Mouse (Mus musculus): ENCODE results near the gene Cds2. TPM values are rescaled to one million over a fixed set of nuclear protein-coding genes. Genes with fewer than 3 reads are reported as not detected.

Cds2 gene
- polyA plus RNA-seq, 1 experiment from 2014 or later, result 21.3 TPM

- DNase-seq (ENCODE audit: low spot score), result no peak
Observed at GRCm38 (mm10) chr2:132262175-132262574, 773 bp upstream of the Cds2 start.

GRCm38 (mm10) chr2:132263421-132264265 lies 695 bp downstream of the Cds2 start:
- peak overlapping the region; percentile 62 for H3K4me3 ChIP-seq (ENCODE audit: low read depth, low read length)
- ATAC-seq (replicated peaks; ENCODE audit: low FRiP score, low TSS enrichment, low read depth) (peak; percentile 50; the same call in 1 of the 2 replicates), DNase-seq (ENCODE audit: low spot score) (no peak)
- peaks cover 8% of the 10 kb centered on the region for H3K4me1 ChIP-seq (replicated peaks; ENCODE audit: control insufficient read depth, insufficient read depth, low read length)
- 1% methylated on average over 47 of the region's 47 CpGs for WGBS
- peak overlapping the region; percentile 58 for H3K4me2 ChIP-seq (ENCODE audit: low read length)
- H3K9ac ChIP-seq (ENCODE audit: low read length), result peak overlapping the region; percentile 69
- H3K9me3 ChIP-seq (ENCODE audit: control insufficient read depth, low read length), result no peaks in the 10 kb centered on the region
- no peaks in the 10 kb centered on the region for H3K36me3 ChIP-seq (ENCODE audit: control insufficient read depth, insufficient read depth, low read length)
- peak overlapping the region; percentile 60 for H3K27ac ChIP-seq (ENCODE audit: low read depth)
- no peaks in the 10 kb centered on the region for H3K27me3 ChIP-seq (replicated peaks; ENCODE audit: control insufficient read depth, insufficient read depth, low read length)

More at GRCm38 (mm10) chr2:132262175-132262574, 773 bp upstream of the Cds2 start:
- Histone ChIP-seq H3K9me3 (ENCODE audit: control insufficient read depth, low read length) (no peaks in the 10 kb centered on the region), H3K4me3 (ENCODE audit: low read depth, low read length) (no peak overlapping the region), H3K4me1 (replicated peaks; ENCODE audit: control insufficient read depth, insufficient read depth, low read length) (peaks cover 8% of the 10 kb centered on the region), H3K27me3 (replicated peaks; ENCODE audit: control insufficient read depth, insufficient read depth, low read length) (no peaks in the 10 kb centered on the region), H3K9ac (ENCODE audit: low read length) (no peak overlapping the region), H3K36me3 (ENCODE audit: control insufficient read depth, insufficient read depth, low read length) (no peaks in the 10 kb centered on the region), H3K4me2 (ENCODE audit: low read length) (no peak overlapping the region), H3K27ac (ENCODE audit: low read depth) (no peak overlapping the region)
- no peak for ATAC-seq (replicated peaks; ENCODE audit: low FRiP score, low TSS enrichment, low read depth)
- WGBS, result 75% methylated on average over 6 of the region's 6 CpGs

DNA sequence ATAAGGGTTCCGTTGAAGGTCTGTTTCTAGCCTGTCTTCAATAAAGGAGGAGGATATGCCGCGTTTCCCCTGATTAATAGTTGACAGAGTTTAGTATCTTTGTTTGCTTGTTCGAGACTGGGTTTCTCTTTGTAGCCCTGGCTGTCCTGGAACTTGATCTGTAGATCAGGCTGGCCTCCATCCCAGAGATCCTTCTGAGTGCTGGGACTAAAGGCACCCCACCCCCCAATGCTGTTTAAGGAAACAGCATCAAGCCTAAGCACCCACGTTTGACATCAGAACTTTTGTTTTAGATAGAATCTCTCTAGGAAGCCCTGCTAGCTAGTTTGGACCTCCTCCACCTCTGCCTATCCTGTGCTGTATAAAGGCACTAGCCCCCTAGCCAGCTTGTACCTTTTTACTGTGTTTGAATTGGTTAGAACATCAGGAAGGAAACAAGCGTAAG lies 1.3 kb downstream of the Cds2 start:
- no peak for ATAC-seq (replicated peaks; ENCODE audit: low FRiP score, low TSS enrichment, low read depth)
- no peak overlapping the region for H3K27ac ChIP-seq (ENCODE audit: low read depth)

DNA sequence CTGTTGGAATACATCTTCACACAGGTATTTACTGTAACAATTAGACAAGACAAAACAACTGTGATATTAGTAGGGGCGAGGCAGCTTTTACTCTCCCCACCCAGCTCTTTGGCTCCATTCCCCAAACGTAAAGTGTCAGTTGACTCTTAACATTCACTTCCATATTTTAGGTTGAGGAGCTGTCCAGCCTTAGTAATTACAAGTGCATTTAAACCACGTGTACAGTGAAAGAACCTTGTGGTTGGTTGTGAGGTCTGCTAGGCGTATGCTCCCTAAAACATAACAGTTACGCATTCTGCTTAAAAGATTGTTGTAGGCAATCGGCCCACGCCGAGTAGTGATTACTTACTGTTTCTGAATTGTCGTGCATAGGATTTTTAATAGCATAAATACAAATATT lies 2.2 kb downstream of the Cds2 start:
- H3K27ac ChIP-seq (ENCODE audit: low read depth), result no peak overlapping the region
- H3K9ac ChIP-seq (ENCODE audit: low read length), result no peak overlapping the region
- no peak overlapping the region for H3K4me3 ChIP-seq (ENCODE audit: low read depth, low read length)
- DNase-seq (ENCODE audit: low spot score), result no peak
- H3K36me3 ChIP-seq (ENCODE audit: control insufficient read depth, insufficient read depth, low read length), result no peaks in the 10 kb centered on the region
- 85% methylated on average over 9 of the region's 9 CpGs for WGBS
- H3K4me1 ChIP-seq (replicated peaks; ENCODE audit: control insufficient read depth, insufficient read depth, low read length), result peaks cover 8% of the 10 kb centered on the region
- ATAC-seq (replicated peaks; ENCODE audit: low FRiP score, low TSS enrichment, low read depth), result no peak
- H3K9me3 ChIP-seq (ENCODE audit: control insufficient read depth, low read length), result no peaks in the 10 kb centered on the region
- no peak overlapping the region for H3K4me2 ChIP-seq (ENCODE audit: low read length)
- H3K27me3 ChIP-seq (replicated peaks; ENCODE audit: control insufficient read depth, insufficient read depth, low read length), result no peaks in the 10 kb centered on the region

More for the DNA sequence above, 1.3 kb downstream of the Cds2 start:
- Histone ChIP-seq H3K27me3 (replicated peaks; ENCODE audit: control insufficient read depth, insufficient read depth, low read length) (no peaks in the 10 kb centered on the region), H3K9me3 (ENCODE audit: control insufficient read depth, low read length) (no peaks in the 10 kb centered on the region), H3K4me2 (ENCODE audit: low read length) (peak overlapping the region; percentile 58), H3K9ac (ENCODE audit: low read length) (peak overlapping the region; percentile 69), H3K4me3 (ENCODE audit: low read depth, low read length) (peak overlapping the region; percentile 62), H3K4me1 (replicated peaks; ENCODE audit: control insufficient read depth, insufficient read depth, low read length) (peaks cover 8% of the 10 kb centered on the region), H3K36me3 (ENCODE audit: control insufficient read depth, insufficient read depth, low read length) (no peaks in the 10 kb centered on the region)
- 16% methylated on average over 6 of the region's 6 CpGs for WGBS
- DNase-seq (ENCODE audit: low spot score), result no peak

DNA sequence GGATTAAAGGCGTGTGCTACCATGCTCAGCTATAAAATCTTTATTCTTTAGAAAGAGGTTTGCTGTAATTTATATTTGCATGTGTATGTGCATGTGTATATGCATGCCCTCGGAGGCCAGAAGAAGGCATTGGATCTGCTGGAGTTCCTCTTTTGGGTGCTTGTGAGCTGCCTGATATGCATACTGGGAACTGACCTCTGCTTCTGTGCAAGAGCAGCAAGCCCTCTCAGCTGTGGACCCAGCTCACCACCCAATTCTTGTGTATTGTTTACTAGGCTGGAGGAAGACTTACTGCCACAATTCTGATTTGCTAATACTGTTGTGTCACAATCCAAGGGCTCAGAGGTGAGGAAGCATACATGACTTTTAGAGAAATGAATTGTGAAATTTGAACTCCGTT lies 3.1 kb downstream of the Cds2 start:
- ATAC-seq (replicated peaks; ENCODE audit: low FRiP score, low TSS enrichment, low read depth), result no peak
- 88% methylated on average over 3 of the region's 3 CpGs for WGBS

DNA sequence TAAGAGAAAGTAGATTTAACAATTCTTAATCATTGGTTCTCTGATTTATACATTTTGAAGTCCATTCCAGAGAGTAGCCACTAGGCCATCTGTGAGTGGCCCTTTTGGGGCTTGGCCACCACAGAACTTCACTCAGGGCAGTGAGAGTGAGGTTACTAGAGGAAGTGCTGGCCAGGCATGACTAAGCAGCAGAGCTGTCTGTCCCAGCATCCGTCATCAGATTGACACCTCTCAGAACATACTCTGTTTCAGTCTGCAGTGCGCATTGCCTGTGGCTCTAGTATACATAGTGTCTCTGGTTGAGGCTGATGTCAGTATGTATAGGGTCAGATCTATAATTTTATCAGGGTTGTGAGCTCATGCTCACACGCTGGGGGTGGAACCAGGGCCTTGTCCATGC lies 6.3 kb downstream of the Cds2 start:
- DNase-seq (ENCODE audit: low spot score) (no peak), ATAC-seq (replicated peaks; ENCODE audit: low FRiP score, low TSS enrichment, low read depth) (no peak)
- no peaks in the 10 kb centered on the region for H3K27me3 ChIP-seq (replicated peaks; ENCODE audit: control insufficient read depth, insufficient read depth, low read length)
- no peak overlapping the region for H3K27ac ChIP-seq (ENCODE audit: low read depth)
- peaks cover 4% of the 10 kb centered on the region for H3K4me1 ChIP-seq (replicated peaks; ENCODE audit: control insufficient read depth, insufficient read depth, low read length)
- H3K9me3 ChIP-seq (ENCODE audit: control insufficient read depth, low read length), result no peaks in the 10 kb centered on the region
- H3K9ac ChIP-seq (ENCODE audit: low read length), result no peak overlapping the region
- WGBS, result 85% methylated on average over 3 of the region's 3 CpGs
- H3K36me3 ChIP-seq (ENCODE audit: control insufficient read depth, insufficient read depth, low read length), result no peaks in the 10 kb centered on the region
- H3K4me2 ChIP-seq (ENCODE audit: low read length), result no peak overlapping the region
- no peak overlapping the region for H3K4me3 ChIP-seq (ENCODE audit: low read depth, low read length)

More for the DNA sequence above, 3.1 kb downstream of the Cds2 start:
- H3K9ac ChIP-seq (ENCODE audit: low read length), result no peak overlapping the region
- DNase-seq (ENCODE audit: low spot score), result no peak
- peaks cover 8% of the 10 kb centered on the region for H3K4me1 ChIP-seq (replicated peaks; ENCODE audit: control insufficient read depth, insufficient read depth, low read length)
- H3K27me3 ChIP-seq (replicated peaks; ENCODE audit: control insufficient read depth, insufficient read depth, low read length), result no peaks in the 10 kb centered on the region
- no peaks in the 10 kb centered on the region for H3K9me3 ChIP-seq (ENCODE audit: control insufficient read depth, low read length)
- no peak overlapping the region for H3K27ac ChIP-seq (ENCODE audit: low read depth)
- no peak overlapping the region for H3K4me2 ChIP-seq (ENCODE audit: low read length)
- H3K4me3 ChIP-seq (ENCODE audit: low read depth, low read length), result no peak overlapping the region
- no peaks in the 10 kb centered on the region for H3K36me3 ChIP-seq (ENCODE audit: control insufficient read depth, insufficient read depth, low read length)

DNA sequence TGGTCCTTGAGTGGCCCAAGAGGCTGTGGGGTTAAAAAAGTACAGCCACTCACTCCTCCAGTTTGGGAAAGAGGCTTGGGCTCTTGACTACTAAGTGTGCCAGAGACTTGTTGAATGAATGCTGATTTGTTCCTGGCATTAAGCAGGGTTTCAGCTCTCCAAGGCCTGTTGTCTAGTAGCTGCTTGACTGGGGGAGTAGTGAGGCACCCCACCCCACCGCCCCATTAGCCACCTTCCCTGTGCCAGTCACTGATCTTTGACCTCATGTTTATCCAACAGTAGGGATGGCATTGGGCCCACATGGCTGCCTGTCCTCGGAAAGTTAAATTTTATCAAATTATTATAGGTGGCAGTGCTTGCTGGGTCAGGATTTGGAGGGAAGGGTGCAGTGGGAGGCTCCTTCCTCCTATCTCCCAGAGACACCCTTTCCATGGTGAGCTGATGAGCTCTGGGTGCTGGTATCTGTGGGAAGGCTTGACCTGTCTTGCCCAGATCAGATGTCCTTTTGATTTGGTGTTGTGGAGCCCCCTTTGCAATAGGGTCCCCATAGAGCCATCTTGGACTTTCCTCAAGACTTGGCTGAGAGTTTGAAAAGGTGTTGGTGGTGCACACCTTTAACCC lies 7.5 kb downstream of the Cds2 start:
- Histone ChIP-seq H3K27me3 (replicated peaks; ENCODE audit: control insufficient read depth, insufficient read depth, low read length) (no peaks in the 10 kb centered on the region), H3K4me1 (replicated peaks; ENCODE audit: control insufficient read depth, insufficient read depth, low read length) (no peaks in the 10 kb centered on the region; the same call in 1 of the 2 replicates), H3K36me3 (ENCODE audit: control insufficient read depth, insufficient read depth, low read length) (no peaks in the 10 kb centered on the region), H3K9ac (ENCODE audit: low read length) (no peak overlapping the region), H3K27ac (ENCODE audit: low read depth) (no peak overlapping the region), H3K4me3 (ENCODE audit: low read depth, low read length) (no peak overlapping the region), H3K9me3 (ENCODE audit: control insufficient read depth, low read length) (no peaks in the 10 kb centered on the region), H3K4me2 (ENCODE audit: low read length) (no peak overlapping the region)
- WGBS, result 77% methylated on average over 2 of the region's 2 CpGs
- ATAC-seq (replicated peaks; ENCODE audit: low FRiP score, low TSS enrichment, low read depth) (no peak), DNase-seq (ENCODE audit: low spot score) (no peak)

- H3K9me3 ChIP-seq (ENCODE audit: control insufficient read depth, low read length), result no peaks in the 10 kb centered on the region
- DNase-seq (ENCODE audit: low spot score) (no peak), ATAC-seq (replicated peaks; ENCODE audit: low FRiP score, low TSS enrichment, low read depth) (no peak)
- H3K9ac ChIP-seq (ENCODE audit: low read length), result no peak overlapping the region
- no peak overlapping the region for H3K4me2 ChIP-seq (ENCODE audit: low read length)
- H3K36me3 ChIP-seq (ENCODE audit: control insufficient read depth, insufficient read depth, low read length), result no peaks in the 10 kb centered on the region
- 40% methylated on average over 6 of the region's 6 CpGs for WGBS
- H3K27me3 ChIP-seq (replicated peaks; ENCODE audit: control insufficient read depth, insufficient read depth, low read length), result no peaks in the 10 kb centered on the region
- H3K4me3 ChIP-seq (ENCODE audit: low read depth, low read length), result no peak overlapping the region
- no peaks in the 10 kb centered on the region; the same call in 1 of the 2 replicates for H3K4me1 ChIP-seq (replicated peaks; ENCODE audit: control insufficient read depth, insufficient read depth, low read length)
- no peak overlapping the region for H3K27ac ChIP-seq (ENCODE audit: low read depth)
Observed at GRCm38 (mm10) chr2:132272694-132273389, 9.9 kb downstream of the Cds2 start.
